Mouse (Mus musculus): ENCODE data around the gene Uqcc1.

The Uqcc1 gene

DNA sequence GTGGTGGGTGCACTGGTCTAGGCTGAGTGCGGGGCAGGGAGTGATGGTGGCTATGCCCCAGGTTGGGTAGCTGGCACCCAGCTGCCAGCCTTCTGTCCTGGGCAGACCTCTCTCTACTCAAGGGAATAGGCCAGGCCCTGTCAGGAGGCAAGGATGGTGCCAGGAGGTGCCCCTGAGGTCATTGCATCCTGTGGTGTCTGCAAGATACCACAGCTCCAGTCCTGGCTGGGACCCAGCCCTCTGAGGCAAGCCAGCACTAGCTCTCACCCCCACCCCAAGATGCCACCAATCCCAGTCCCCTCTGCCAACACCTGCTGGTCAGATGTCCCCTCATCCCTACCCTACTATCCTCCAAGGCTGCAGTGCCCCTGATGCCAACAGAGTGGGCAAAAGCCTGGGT is 113.9 kb downstream of the Uqcc1 start:
- in situ Hi-C loops (cut with MseI, MboI): no loop called here

GRCm38 (mm10) chr2:155814829-155815228 is 115.3 kb downstream of the Uqcc1 start:
- in situ Hi-C loops (cut with MseI, MboI): no loop called here

GRCm38 (mm10) chr2:155812637-155813036 is 117.5 kb downstream of the Uqcc1 start:
- in situ Hi-C loops (cut with MseI, MboI): no loop called here

DNA sequence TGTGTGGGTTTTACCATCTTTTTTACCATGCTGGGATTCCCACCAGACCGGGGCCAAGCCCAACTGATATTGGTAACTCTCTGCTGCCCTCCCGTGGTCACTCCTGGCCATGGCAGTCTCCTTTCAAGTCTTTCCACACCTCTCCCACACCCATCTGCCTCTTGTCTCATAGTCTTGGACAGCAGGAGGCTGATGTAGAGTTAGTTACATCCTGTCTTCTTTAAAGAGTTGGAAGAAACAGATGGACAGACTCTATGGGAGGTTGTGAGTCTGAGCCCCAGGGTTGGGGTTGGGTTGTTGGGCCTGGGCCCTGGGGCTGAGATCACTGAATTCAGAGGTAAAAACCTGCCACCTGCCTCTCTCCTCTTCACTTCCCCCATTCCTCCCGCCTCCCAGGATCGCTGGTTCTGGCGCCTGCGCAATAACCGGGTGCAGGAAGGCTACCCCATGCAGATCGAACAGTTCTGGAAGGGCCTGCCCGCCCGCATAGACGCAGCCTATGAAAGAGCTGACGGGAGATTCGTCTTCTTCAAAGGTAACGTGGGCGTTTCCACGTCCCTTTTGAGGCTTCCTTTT is 118.2 kb downstream of the Uqcc1 start:
- in situ Hi-C loops (cut with MseI, MboI): no loop called here

DNA sequence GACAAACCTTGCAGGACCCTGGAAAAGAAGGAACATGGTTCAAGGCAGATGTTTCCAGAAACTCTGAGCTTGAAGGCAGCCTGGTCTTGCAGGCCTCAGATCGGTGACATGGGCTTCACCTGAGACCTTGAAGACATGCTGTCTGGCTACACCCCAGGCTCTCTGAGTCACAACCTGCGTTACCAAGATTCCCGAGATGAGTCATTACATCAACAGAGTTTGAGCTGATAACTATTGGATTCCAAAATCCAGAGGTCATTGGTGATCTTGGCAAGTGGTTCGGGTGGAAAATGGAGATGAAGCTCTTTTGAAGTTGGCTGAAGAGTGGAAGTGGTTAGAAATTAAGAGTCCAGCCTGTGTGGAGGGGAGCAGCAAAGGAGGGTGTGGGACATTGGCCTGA is 120.5 kb downstream of the Uqcc1 start:
- in situ Hi-C loops (cut with MseI, MboI): no loop called here

- in situ Hi-C loops (cut with MseI, MboI): no loop called here
Observed at GRCm38 (mm10) chr2:155807408-155807807, 122.7 kb downstream of the Uqcc1 start.

DNA sequence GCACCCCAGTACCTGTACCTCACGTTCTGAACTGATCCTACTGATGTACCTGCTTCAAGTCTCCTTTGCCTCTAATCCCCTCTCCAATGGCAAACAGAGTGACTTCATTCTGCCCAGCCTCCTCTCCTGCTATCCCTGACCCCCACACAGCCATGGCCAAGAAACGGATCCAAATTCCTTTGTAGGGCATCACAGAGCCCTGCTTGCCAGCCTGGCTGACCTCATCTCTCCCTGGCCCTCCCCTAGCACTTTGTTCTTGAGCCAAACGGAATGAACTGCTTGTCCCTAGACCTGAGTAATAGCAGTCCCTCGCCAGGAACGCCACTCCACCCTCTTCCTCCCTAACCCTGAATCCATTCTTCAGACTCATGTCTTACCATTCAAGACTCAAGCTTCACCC is 123.6 kb downstream of the Uqcc1 start:
- in situ Hi-C loops (cut with MseI, MboI): no loop called here

DNA sequence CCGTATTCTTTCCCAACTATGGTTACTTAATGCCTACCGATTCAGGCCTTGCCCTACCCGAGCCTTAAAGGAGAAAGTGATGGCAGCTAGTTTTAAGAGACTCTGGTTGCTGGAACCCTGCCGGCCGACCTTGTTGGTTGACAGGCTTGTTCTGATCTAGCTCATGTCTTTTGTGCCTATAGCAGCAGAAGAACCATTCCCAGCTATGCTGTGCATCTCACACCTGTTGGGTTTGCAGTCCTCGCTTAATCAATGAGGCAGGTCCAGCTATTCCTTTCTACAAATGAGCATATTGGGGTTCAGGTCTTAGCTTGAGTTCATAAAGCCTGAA is 124.2 kb downstream of the Uqcc1 start:
- in situ Hi-C loops (cut with MseI, MboI): no loop called here

DNA sequence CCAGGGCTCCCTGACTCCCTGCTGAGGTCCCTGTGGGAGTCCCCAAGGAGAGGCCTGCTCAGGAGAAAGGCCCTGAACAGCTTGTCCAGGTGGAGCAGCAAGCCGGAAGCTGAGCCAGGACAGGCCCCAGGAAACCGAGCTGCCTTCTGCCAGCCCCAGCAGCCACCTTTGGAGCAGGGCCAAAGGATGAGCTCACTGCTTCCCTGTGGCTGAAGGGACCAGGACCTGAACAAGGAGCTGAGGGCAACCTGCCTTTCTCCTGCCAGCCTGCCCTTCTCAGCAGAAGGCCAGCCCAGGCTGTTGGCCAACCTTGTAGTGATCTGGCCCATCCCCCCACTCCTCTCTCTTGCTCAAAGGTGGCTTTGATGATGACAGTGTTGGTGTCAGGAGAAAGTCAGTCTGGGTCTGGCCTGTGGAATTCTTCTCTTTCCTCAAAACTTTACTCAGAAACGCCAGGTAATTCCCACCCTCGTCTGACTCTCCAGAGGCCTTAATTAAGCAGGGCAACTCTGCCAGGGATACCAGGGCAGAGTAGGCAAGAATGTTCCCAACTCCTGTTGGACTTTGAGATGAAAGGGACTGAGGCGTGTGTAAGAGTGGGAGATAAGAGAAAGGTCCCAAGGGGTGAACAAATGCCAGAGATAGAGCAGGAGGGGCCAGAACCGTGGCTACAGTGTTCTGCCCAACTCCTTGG is 124.7 kb downstream of the Uqcc1 start:
- in situ Hi-C loops (cut with MseI, MboI): no loop called here

GRCm38 (mm10) chr2:155804053-155804452 is 126.1 kb downstream of the Uqcc1 start:
- in situ Hi-C loops (cut with MseI, MboI): no loop called here

GRCm38 (mm10) chr2:155802761-155803160 is 127.3 kb downstream of the Uqcc1 start:
- in situ Hi-C loops (cut with MseI, MboI): no loop called here

GRCm38 (mm10) chr2:155798613-155799012 is 131.5 kb downstream of the Uqcc1 start:
- in situ Hi-C loops (cut with MseI, MboI): no loop called here
